Mouse (Mus musculus) thymus, postnatal 4 days (tissue): ENCODE measurements around the gene D11Wsu47e.
A peak's percentile ranks its signal among the peaks of the same experiment; 100 is the strongest.

ENCODE experiments used
- DNase-seq: peaks from one replicate; pipeline ENCODE4 v3.0.0; 2021

Gene D11Wsu47e

GRCm38 (mm10) chr11:113666648-113667047 lies 17.6 kb upstream of the D11Wsu47e start:
- DNase-seq = peak; percentile 63

- no peak for DNase-seq
Observed at GRCm38 (mm10) chr11:113667122-113667521, 17.1 kb upstream of the D11Wsu47e start.

GRCm38 (mm10) chr11:113667704-113668103 lies 16.5 kb upstream of the D11Wsu47e start:
- DNase-seq = no peak

GRCm38 (mm10) chr11:113668857-113669256 lies 15.4 kb upstream of the D11Wsu47e start:
- no peak for DNase-seq

GRCm38 (mm10) chr11:113669711-113670110 lies 14.5 kb upstream of the D11Wsu47e start:
- DNase-seq = no peak

- DNase-seq = no peak
Observed at GRCm38 (mm10) chr11:113673614-113674013, 10.6 kb upstream of the D11Wsu47e start.

GRCm38 (mm10) chr11:113674595-113674994 lies 9.6 kb upstream of the D11Wsu47e start:
- no peak for DNase-seq

- DNase-seq = no peak
Observed at GRCm38 (mm10) chr11:113676847-113677246, 7.4 kb upstream of the D11Wsu47e start.

GRCm38 (mm10) chr11:113677378-113677777 lies 6.8 kb upstream of the D11Wsu47e start:
- no peak for DNase-seq

GRCm38 (mm10) chr11:113678373-113678772 lies 5.8 kb upstream of the D11Wsu47e start:
- DNase-seq = no peak

- DNase-seq = no peak
Observed at GRCm38 (mm10) chr11:113680954-113681353, 3.3 kb upstream of the D11Wsu47e start.

- DNase-seq = no peak
Observed at GRCm38 (mm10) chr11:113681979-113682378, 2.2 kb upstream of the D11Wsu47e start.

- DNase-seq = peak; percentile 74
Observed at GRCm38 (mm10) chr11:113682897-113683626, 1.1 kb upstream of the D11Wsu47e start.

- DNase-seq = no peak
Observed at GRCm38 (mm10) chr11:113683627-113683956, 620 bp upstream of the D11Wsu47e start.

GRCm38 (mm10) chr11:113684707-113685426 lies 655 bp downstream of the D11Wsu47e start:
- DNase-seq = no peak

GRCm38 (mm10) chr11:113687031-113687430 lies 2.8 kb downstream of the D11Wsu47e start:
- no peak for DNase-seq

GRCm38 (mm10) chr11:113690506-113690905 lies 6.3 kb downstream of the D11Wsu47e start:
- DNase-seq = no peak

- DNase-seq = no peak
Observed at GRCm38 (mm10) chr11:113691318-113691717, 7.1 kb downstream of the D11Wsu47e start.

- no peak for DNase-seq
Observed at GRCm38 (mm10) chr11:113691851-113692250, 7.6 kb downstream of the D11Wsu47e start.

- no peak for DNase-seq
Observed at GRCm38 (mm10) chr11:113697571-113697970, 13.4 kb downstream of the D11Wsu47e start.

- no peak for DNase-seq
Observed at GRCm38 (mm10) chr11:113698013-113698545, 13.9 kb downstream of the D11Wsu47e start.

- no peak for DNase-seq
Observed at GRCm38 (mm10) chr11:113699643-113700042, 15.4 kb downstream of the D11Wsu47e start.

- peak; percentile 85 for DNase-seq
Observed at GRCm38 (mm10) chr11:113703758-113704157, 19.5 kb downstream of the D11Wsu47e start.
